Mouse (Mus musculus) erythroblast, adult 5-6 weeks (primary cell): ENCODE data around the gene Klc4. TPM values are rescaled to one million over a fixed set of nuclear protein-coding genes. Genes with fewer than 3 reads are reported as not detected.

Source experiments
- ATAC-seq: replicated peaks from 2 replicates; pipeline ENCODE4 v1.8.0; 2016; ENCODE audit warnings: moderate number of reproducible peaks, mild to moderate bottlenecking, moderate TSS enrichment, inconsistent platforms; ENCODE audit not compliant: poor library complexity, low FRiP score, severe bottlenecking
- total RNA-seq, 2 experiments: library from RNA; stranded (forward) in 1 of 2; stranded (reverse) in 1 of 2; fragments of 150-400 nt in 1 of 2; fragments of 200-764, 138-1000 nt in 1 of 2; gene quantifications; 2 replicates each; pipeline versions ENCODE4 v1.2.3 to v1.2.4; 2015 to 2017; ENCODE audit warnings: low replicate concordance in 2 of 2

Klc4 gene
- total RNA-seq (2015; ENCODE audit: low replicate concordance) (0.38 and 1.3 TPM in 2 replicates), total RNA-seq (2017; ENCODE audit: low replicate concordance) (7.7 and 12.0 TPM in 2 replicates)

GRCm38 (mm10) chr17:46645561-46646321 is at the start of gene Klc4, which contains the start of gene Mrpl2:
Gene Klc4 (minus strand): TSS chr17:46646022.
Gene Mrpl2 (plus strand): TSS chr17:46646229.
- peak; percentile 84 for ATAC-seq

- no peak for ATAC-seq
Measured at GRCm38 (mm10) chr17:46694517-46695063, 48.8 kb upstream of the Klc4 start.

GRCm38 (mm10) chr17:46691390-46691789 is 45.6 kb upstream of the Klc4 start:
- ATAC-seq, result no peak

GRCm38 (mm10) chr17:46690665-46691064 is 44.8 kb upstream of the Klc4 start:
- ATAC-seq, result peak; percentile 68

GRCm38 (mm10) chr17:46685913-46686312 is 40.1 kb upstream of the Klc4 start:
- no peak for ATAC-seq

- no peak for ATAC-seq
Measured at GRCm38 (mm10) chr17:46682654-46683389, 37.0 kb upstream of the Klc4 start.

- no peak for ATAC-seq
Measured at GRCm38 (mm10) chr17:46681466-46682118, 35.8 kb upstream of the Klc4 start.

- ATAC-seq, result peak; percentile 95
Measured at GRCm38 (mm10) chr17:46680760-46681373, 35.0 kb upstream of the Klc4 start, which contains the start of gene Klhdc3. Gene Klhdc3 (minus strand): TSS chr17:46680914.

GRCm38 (mm10) chr17:46679843-46680759 is 34.3 kb upstream of the Klc4 start:
- 0 out of 2 replicates have a peak, but pooled peaks have one; percentile 5 for ATAC-seq

- ATAC-seq, result no peak
Measured at GRCm38 (mm10) chr17:46678911-46679310, 33.1 kb upstream of the Klc4 start.

- ATAC-seq, result no peak
Measured at GRCm38 (mm10) chr17:46678416-46678815, 32.6 kb upstream of the Klc4 start, which contains the start of gene Mea1. Gene Mea1 (plus strand): TSS chr17:46678793.

- ATAC-seq, result peak; percentile 25
Measured at GRCm38 (mm10) chr17:46674530-46675283, 28.9 kb upstream of the Klc4 start.

- peak; percentile 98 for ATAC-seq
Measured at GRCm38 (mm10) chr17:46673850-46674529, 28.2 kb upstream of the Klc4 start, which contains the start of gene Rrp36. Gene Rrp36 (minus strand): TSS chr17:46674352.

GRCm38 (mm10) chr17:46669911-46670310 is 24.1 kb upstream of the Klc4 start:
- no peak for ATAC-seq

GRCm38 (mm10) chr17:46667712-46668111 is 21.9 kb upstream of the Klc4 start:
- no peak for ATAC-seq

- no peak for ATAC-seq
Measured at GRCm38 (mm10) chr17:46662730-46663129, 16.9 kb upstream of the Klc4 start.

- no peak for ATAC-seq
Measured at GRCm38 (mm10) chr17:46661981-46662380, 16.2 kb upstream of the Klc4 start.
